Mouse (Mus musculus): ENCODE results near the gene Gm14226.

- no peak for TF ChIP-seq CTCF (IDR thresholded peaks at IDR 0.05; ENCODE audit: insufficient read depth, low read depth, low read length)
- TF ChIP-seq POLR2A (IDR thresholded peaks at IDR 0.05; ENCODE audit: insufficient read depth, low read depth, low read length) = 0 out of 2 replicates have a peak, but pooled peaks have one; percentile 31
Observed at GRCm38 (mm10) chr2:155018762-155019641, 936 bp downstream of the Gm14226 start.
